Mouse (Mus musculus): ENCODE measurements around the gene Slc37a3. TPM values are rescaled to one million over a fixed set of nuclear protein-coding genes. Genes with fewer than 3 reads are reported as not detected.
"Not testable (repeated sequence)": the region's sequence is repeated elsewhere in the genome, so short reads cannot be mapped to it uniquely, and the experiment has no call there.

The Slc37a3 gene
- 40.6 and 42.3 TPM in 2 replicates for polyA plus RNA-seq (2015; fragmentation: Nextera tagmentation; extraction: Ambion mirVana)

GRCm38 (mm10) chr6:39377311-39377827 is at the start of gene Slc37a3:
Gene Slc37a3, minus strand, starts transcription at chr6:39377675.
- peak; percentile 89 for ATAC-seq (ENCODE audit: insufficient read depth, low FRiP score)
- Histone ChIP-seq H3K4me1 (ENCODE audit: control insufficient read depth, insufficient read depth, low read length) (peaks cover 14% of the 10 kb centered on the region; the same call in 1 of the 2 replicates), H3K4me2 (ENCODE audit: low read depth, low read length) (peak within 1 kb of the TSS; percentile 82), H3K27me3 (ENCODE audit: control insufficient read depth, insufficient read depth, low read length) (no peaks in the 10 kb centered on the region), H3K9me3 (replicated peaks; ENCODE audit: control insufficient read depth, low read length) (no peaks in the 10 kb centered on the region), H3K27ac (ENCODE audit: low read length) (peak within 1 kb of the TSS; percentile 45; the same call in 1 of the 2 replicates), H3K36me3 (ENCODE audit: control insufficient read depth, insufficient read depth, low read length) (0 out of 2 replicates have a peak, but pooled peaks cover 6% of the 10 kb centered on the region), H3K4me3 (replicated peaks; ENCODE audit: low read length) (peak within 1 kb of the TSS; percentile 81), H3K9ac (ENCODE audit: low read length) (peak within 1 kb of the TSS; percentile 89)
- under 1% methylated on average over 43 of the region's 43 CpGs for WGBS

DNA sequence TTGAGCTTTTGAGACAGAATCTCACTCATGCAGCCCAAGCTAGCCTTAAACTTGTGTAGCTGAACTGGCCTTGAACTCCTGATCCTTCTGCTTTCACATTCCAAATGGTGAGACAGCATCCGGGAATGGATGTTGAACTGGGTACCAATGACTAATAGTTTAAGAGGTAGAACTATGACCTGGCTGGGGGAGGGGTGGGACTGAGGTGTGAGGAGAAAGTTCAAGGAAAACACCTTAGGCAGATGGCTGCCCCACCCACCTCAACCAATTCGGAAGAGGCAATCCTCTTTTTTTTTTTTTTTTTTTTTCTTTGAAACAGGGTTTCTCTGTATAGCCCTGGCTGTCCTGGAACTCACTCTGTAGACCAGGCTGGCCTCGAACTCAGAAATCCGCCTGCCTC is 49.2 kb upstream of the Slc37a3 start:
- Histone ChIP-seq H3K4me2 (ENCODE audit: low read depth, low read length) (no peak overlapping the region), H3K9ac (ENCODE audit: low read length) (no peak overlapping the region), H3K27ac (ENCODE audit: low read length) (no peak overlapping the region), H3K4me1 (ENCODE audit: control insufficient read depth, insufficient read depth, low read length) (no peaks in the 10 kb centered on the region), H3K9me3 (replicated peaks; ENCODE audit: control insufficient read depth, low read length) (no peaks in the 10 kb centered on the region), H3K27me3 (ENCODE audit: control insufficient read depth, insufficient read depth, low read length) (no peaks in the 10 kb centered on the region), H3K36me3 (ENCODE audit: control insufficient read depth, insufficient read depth, low read length) (no peaks in the 10 kb centered on the region), H3K4me3 (replicated peaks; ENCODE audit: low read length) (no peak overlapping the region)
- WGBS = 70% methylated on average over 4 of the region's 4 CpGs
- no peak for ATAC-seq (ENCODE audit: insufficient read depth, low FRiP score)

DNA sequence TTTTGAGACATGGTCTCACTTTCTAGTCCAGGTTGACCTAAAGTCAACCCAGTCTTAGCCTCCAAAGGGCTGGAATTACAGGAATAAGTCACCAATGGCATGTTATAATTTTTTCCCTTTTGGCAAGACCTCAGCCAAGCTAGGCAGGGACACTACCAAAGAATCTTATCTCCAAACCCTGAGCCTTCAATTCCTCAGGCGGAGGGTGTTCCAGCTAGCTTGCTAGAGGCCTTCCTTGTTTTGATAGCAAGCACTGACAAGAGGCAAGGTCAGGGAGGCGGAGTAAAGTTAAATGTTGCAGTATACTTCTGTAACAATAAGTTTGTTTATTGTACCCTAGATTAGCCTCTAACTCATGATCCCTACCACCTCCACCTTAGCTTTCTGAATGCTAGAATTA is 47.7 kb upstream of the Slc37a3 start:
- Histone ChIP-seq H3K4me2 (ENCODE audit: low read depth, low read length) (no peak overlapping the region), H3K9me3 (replicated peaks; ENCODE audit: control insufficient read depth, low read length) (no peaks in the 10 kb centered on the region), H3K4me3 (replicated peaks; ENCODE audit: low read length) (no peak overlapping the region), H3K9ac (ENCODE audit: low read length) (no peak overlapping the region), H3K36me3 (ENCODE audit: control insufficient read depth, insufficient read depth, low read length) (no peaks in the 10 kb centered on the region), H3K27ac (ENCODE audit: low read length) (no peak overlapping the region), H3K4me1 (ENCODE audit: control insufficient read depth, insufficient read depth, low read length) (no peaks in the 10 kb centered on the region), H3K27me3 (ENCODE audit: control insufficient read depth, insufficient read depth, low read length) (no peaks in the 10 kb centered on the region)
- WGBS = 86% methylated on average over 2 of the region's 2 CpGs
- ATAC-seq (ENCODE audit: insufficient read depth, low FRiP score) = no peak

DNA sequence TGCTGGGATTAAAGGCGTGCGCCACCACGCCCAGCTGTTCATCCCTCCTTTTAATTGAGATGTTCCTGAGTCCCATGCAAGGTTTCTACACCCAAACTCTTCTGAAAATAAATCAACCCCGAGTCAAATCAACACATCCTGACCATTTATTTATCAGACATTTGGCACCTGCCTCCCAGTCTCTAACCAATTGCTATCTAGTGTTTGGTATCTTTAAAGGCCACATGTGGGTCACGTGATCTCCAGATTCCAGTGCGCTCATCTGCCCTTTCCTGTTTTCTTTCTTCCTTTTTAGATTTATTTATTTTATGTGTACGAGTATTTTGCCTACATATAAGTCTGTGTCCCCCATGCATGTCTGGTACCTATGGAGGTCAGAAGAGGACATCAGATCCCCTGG is 46.2 kb upstream of the Slc37a3 start:
- Histone ChIP-seq H3K4me1 (ENCODE audit: control insufficient read depth, insufficient read depth, low read length) (no peaks in the 10 kb centered on the region), H3K9me3 (replicated peaks; ENCODE audit: control insufficient read depth, low read length) (no peaks in the 10 kb centered on the region), H3K36me3 (ENCODE audit: control insufficient read depth, insufficient read depth, low read length) (no peaks in the 10 kb centered on the region), H3K4me2 (ENCODE audit: low read depth, low read length) (no peak overlapping the region), H3K27me3 (ENCODE audit: control insufficient read depth, insufficient read depth, low read length) (no peaks in the 10 kb centered on the region), H3K27ac (ENCODE audit: low read length) (no peak overlapping the region), H3K9ac (ENCODE audit: low read length) (no peak overlapping the region), H3K4me3 (replicated peaks; ENCODE audit: low read length) (no peak overlapping the region)
- 82% methylated on average over 7 of the region's 7 CpGs for WGBS
- ATAC-seq (ENCODE audit: insufficient read depth, low FRiP score) = no peak

DNA sequence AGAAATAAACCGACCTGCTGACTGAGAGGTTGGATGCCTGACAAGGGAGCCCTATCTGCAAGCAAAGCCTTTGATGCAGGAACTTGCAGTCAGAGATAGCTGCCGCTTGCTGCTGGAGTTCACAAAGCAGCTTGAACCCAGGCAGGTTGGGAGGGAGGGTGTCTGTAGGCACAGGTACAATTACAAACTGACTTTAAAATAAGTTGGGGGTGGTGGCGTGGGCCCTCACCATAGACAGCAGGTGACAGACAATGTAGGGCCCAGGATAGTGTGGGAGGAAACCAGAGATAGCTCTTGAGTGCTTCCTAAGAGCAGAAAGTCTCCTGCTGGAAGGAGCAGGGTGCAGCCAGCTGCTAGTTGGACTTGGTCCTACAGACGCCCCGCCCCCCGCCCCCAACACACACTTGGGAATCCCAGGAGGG is 45.7 kb upstream of the Slc37a3 start:
- H3K4me1 ChIP-seq (ENCODE audit: control insufficient read depth, insufficient read depth, low read length) = no peaks in the 10 kb centered on the region
- H3K9ac ChIP-seq (ENCODE audit: low read length) = no peak overlapping the region
- H3K9me3 ChIP-seq (replicated peaks; ENCODE audit: control insufficient read depth, low read length) = no peaks in the 10 kb centered on the region
- no peak overlapping the region for H3K4me2 ChIP-seq (ENCODE audit: low read depth, low read length)
- WGBS = 51% methylated on average over 6 of the region's 6 CpGs
- H3K27ac ChIP-seq (ENCODE audit: low read length) = no peak overlapping the region
- H3K4me3 ChIP-seq (replicated peaks; ENCODE audit: low read length) = no peak overlapping the region
- no peak for ATAC-seq (ENCODE audit: insufficient read depth, low FRiP score)
- H3K27me3 ChIP-seq (ENCODE audit: control insufficient read depth, insufficient read depth, low read length) = no peaks in the 10 kb centered on the region
- no peaks in the 10 kb centered on the region for H3K36me3 ChIP-seq (ENCODE audit: control insufficient read depth, insufficient read depth, low read length)

DNA sequence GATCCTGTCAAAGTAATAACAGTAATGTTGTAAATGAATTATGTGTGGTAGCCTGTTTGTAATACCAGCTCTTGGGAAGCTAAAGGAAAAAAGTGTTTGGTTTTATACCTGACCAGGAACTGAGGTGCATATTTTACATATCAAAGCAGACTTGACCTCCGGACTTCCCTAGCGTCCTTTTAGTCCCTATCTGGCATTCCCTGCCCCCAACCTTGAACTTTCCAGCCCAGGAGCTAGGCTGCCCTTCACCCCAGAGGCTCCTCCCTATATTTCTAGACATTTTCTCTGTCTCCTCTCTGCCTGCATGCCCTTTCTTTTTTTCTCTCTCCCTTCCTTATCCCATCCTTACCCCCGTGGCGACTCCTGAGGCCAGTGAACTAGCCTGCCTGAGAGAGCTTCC is 43.4 kb upstream of the Slc37a3 start:
- H3K4me2 ChIP-seq (ENCODE audit: low read depth, low read length) = no peak overlapping the region
- no peaks in the 10 kb centered on the region for H3K9me3 ChIP-seq (replicated peaks; ENCODE audit: control insufficient read depth, low read length)
- no peak overlapping the region; the same call in 1 of the 2 replicates for H3K4me3 ChIP-seq (replicated peaks; ENCODE audit: low read length)
- no peak overlapping the region for H3K27ac ChIP-seq (ENCODE audit: low read length)
- no peak for ATAC-seq (ENCODE audit: insufficient read depth, low FRiP score)
- H3K4me1 ChIP-seq (ENCODE audit: control insufficient read depth, insufficient read depth, low read length) = no peaks in the 10 kb centered on the region
- 37% methylated on average over 4 of the region's 4 CpGs for WGBS
- no peaks in the 10 kb centered on the region for H3K36me3 ChIP-seq (ENCODE audit: control insufficient read depth, insufficient read depth, low read length)
- H3K27me3 ChIP-seq (ENCODE audit: control insufficient read depth, insufficient read depth, low read length) = no peaks in the 10 kb centered on the region; the same call in 1 of the 2 replicates
- no peak overlapping the region for H3K9ac ChIP-seq (ENCODE audit: low read length)

GRCm38 (mm10) chr6:39419851-39420721 is 42.6 kb upstream of the Slc37a3 start, which contains the start of gene Mkrn1:
Gene Mkrn1, minus strand, starts transcription at chr6:39420462.
- under 1% methylated on average over 79 of the region's 82 CpGs for WGBS
- Histone ChIP-seq H3K9ac (ENCODE audit: low read length) (peak within 1 kb of the TSS; percentile 91), H3K9me3 (replicated peaks; ENCODE audit: control insufficient read depth, low read length) (no peaks in the 10 kb centered on the region), H3K4me1 (ENCODE audit: control insufficient read depth, insufficient read depth, low read length) (no peaks in the 10 kb centered on the region), H3K4me3 (replicated peaks; ENCODE audit: low read length) (peak within 1 kb of the TSS; percentile 99), H3K27me3 (ENCODE audit: control insufficient read depth, insufficient read depth, low read length) (no peaks in the 10 kb centered on the region; the same call in 1 of the 2 replicates), H3K36me3 (ENCODE audit: control insufficient read depth, insufficient read depth, low read length) (no peaks in the 10 kb centered on the region), H3K4me2 (ENCODE audit: low read depth, low read length) (peak within 1 kb of the TSS; percentile 72), H3K27ac (ENCODE audit: low read length) (peak within 1 kb of the TSS; percentile 91)
- peak; percentile 93 for ATAC-seq (ENCODE audit: insufficient read depth, low FRiP score)

GRCm38 (mm10) chr6:39419386-39419850 is 41.9 kb upstream of the Slc37a3 start:
- WGBS = under 1% methylated on average over 43 of the region's 43 CpGs
- Histone ChIP-seq H3K27me3 (ENCODE audit: control insufficient read depth, insufficient read depth, low read length) (no peaks in the 10 kb centered on the region; the same call in 1 of the 2 replicates), H3K36me3 (ENCODE audit: control insufficient read depth, insufficient read depth, low read length) (no peaks in the 10 kb centered on the region), H3K27ac (ENCODE audit: low read length) (peak overlapping the region; percentile 91), H3K4me2 (ENCODE audit: low read depth, low read length) (peak overlapping the region; percentile 72), H3K4me1 (ENCODE audit: control insufficient read depth, insufficient read depth, low read length) (no peaks in the 10 kb centered on the region), H3K9me3 (replicated peaks; ENCODE audit: control insufficient read depth, low read length) (no peaks in the 10 kb centered on the region), H3K4me3 (replicated peaks; ENCODE audit: low read length) (peak overlapping the region; percentile 99), H3K9ac (ENCODE audit: low read length) (peak overlapping the region; percentile 91)
- ATAC-seq (ENCODE audit: insufficient read depth, low FRiP score) = no peak

DNA sequence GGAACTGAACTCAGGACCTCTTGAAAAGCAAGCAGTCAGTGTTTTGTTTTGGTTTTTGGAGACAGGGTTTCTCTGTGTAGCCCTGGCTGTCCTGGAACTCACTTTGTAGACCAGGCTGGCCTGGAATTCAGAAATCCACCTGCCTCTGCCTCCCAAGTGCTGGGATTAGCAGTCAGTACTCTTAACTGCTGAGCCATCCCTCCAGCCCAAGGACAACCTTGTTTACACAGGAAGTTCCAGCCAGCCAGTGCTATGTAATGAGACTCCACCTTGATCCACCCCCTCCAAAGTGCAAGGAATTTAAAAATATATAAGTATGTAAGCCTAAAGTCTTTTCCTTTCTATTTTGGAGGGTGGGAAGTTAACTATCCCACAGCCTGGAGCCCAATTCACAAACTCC is 39.2 kb upstream of the Slc37a3 start:
- H3K27ac ChIP-seq (ENCODE audit: low read length) = not testable (repeated sequence)

More for the DNA sequence above, 39.2 kb upstream of the Slc37a3 start:
- not testable (repeated sequence) for H3K4me2 ChIP-seq (ENCODE audit: low read depth, low read length); H3K4me3 ChIP-seq (replicated peaks; ENCODE audit: low read length); H3K9ac ChIP-seq (ENCODE audit: low read length); H3K9me3 ChIP-seq (replicated peaks; ENCODE audit: control insufficient read depth, low read length); H3K36me3 ChIP-seq (ENCODE audit: control insufficient read depth, insufficient read depth, low read length); H3K27me3 ChIP-seq (ENCODE audit: control insufficient read depth, insufficient read depth, low read length); H3K4me1 ChIP-seq (ENCODE audit: control insufficient read depth, insufficient read depth, low read length); ATAC-seq (ENCODE audit: insufficient read depth, low FRiP score)
